Mouse (Mus musculus): Measurements from ENCODE around the gene Ghdc.

DNA sequence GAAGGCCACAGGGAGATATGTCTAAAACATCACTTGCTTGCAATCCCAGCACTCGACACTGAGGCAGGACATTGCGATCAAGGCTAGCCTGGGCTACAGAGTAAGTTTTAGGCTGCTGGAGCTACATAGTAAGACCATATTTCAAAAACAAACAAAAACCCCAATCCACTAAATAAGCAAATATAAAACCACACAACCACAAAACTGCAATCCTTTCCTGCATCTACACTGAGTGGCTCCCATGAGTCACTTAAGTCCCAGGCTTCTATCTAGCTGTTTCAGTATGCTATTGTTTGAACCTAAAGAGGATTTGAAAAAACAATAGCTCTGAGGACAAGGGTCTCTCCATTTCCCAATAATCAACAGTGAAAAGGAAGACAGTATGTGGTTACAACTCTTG lies 24.6 kb upstream of the Ghdc start:
- no peak for TF ChIP-seq GATA1 (IDR thresholded peaks at IDR 0.05; ENCODE audit: borderline replicate concordance, low read length)
- TF ChIP-seq FLI1 (IDR thresholded peaks at IDR 0.05; ENCODE audit: low read length) = no peak

Data from megakaryocyte, embryonic 14.5 days (primary cell).